Mouse (Mus musculus) embryonic facial prominence, embryonic 15.5 days (tissue): ENCODE data around the gene Anxa8. TPM values are rescaled to one million over a fixed set of nuclear protein-coding genes. Genes with fewer than 3 reads are reported as not detected.

Experiments used
- polyA plus RNA-seq: library from polyadenylated mRNA; unstranded; fragments of >200 nt; fragmentation: Nextera tagmentation; extraction: Ambion mirVana; gene quantifications from 2 replicates; pipeline ENCODE4 v1.2.1, GENCODE M21; 2015

Anxa8 gene
- polyA plus RNA-seq, 1 experiment from 2014 or later, result 86.4 TPM

Other genes with a start within 250 kb of the Anxa8 start
- gene Gdf10, start 162.4 kb upstream of the Anxa8 start, polyA plus RNA-seq, result 32.1 and 37.0 TPM in 2 replicates
- gene Gdf2, start 144.9 kb upstream of the Anxa8 start, polyA plus RNA-seq, result not detected in 2 replicates
- gene Rbp3, start 132.0 kb upstream of the Anxa8 start, polyA plus RNA-seq, result 0.04 TPM in 1 of 2 replicates, not detected in the other
- 0.32 and 0.33 TPM in 2 replicates for gene Zfp488, start 107.2 kb upstream of the Anxa8 start, polyA plus RNA-seq
- gene Gm30083, start 70.8 kb upstream of the Anxa8 start, polyA plus RNA-seq, result not detected in 2 replicates
- not detected in 2 replicates for gene Gm5460, start 69.2 kb upstream of the Anxa8 start, polyA plus RNA-seq
- gene Antxrl, start 33.3 kb upstream of the Anxa8 start, polyA plus RNA-seq, result not detected in 2 replicates
- gene A630023A22Rik, start 16.8 kb downstream of the Anxa8 start, polyA plus RNA-seq, result 0.41 TPM in 1 of 2 replicates, not detected in the other
- 0.22 and 0.35 TPM in 2 replicates for gene Npy4r, start 66.5 kb downstream of the Anxa8 start, polyA plus RNA-seq
- gene Gprin2, start 115.7 kb downstream of the Anxa8 start, polyA plus RNA-seq, result 1.8 and 2.0 TPM in 2 replicates
- gene Syt15, start 133.6 kb downstream of the Anxa8 start, polyA plus RNA-seq, result 1.2 TPM in 2 replicates
- 12.2 and 13.1 TPM in 2 replicates for gene Shld2, start 224.5 kb downstream of the Anxa8 start, polyA plus RNA-seq
- gene Glud1, start 224.7 kb downstream of the Anxa8 start, polyA plus RNA-seq, result 73.8 and 74.1 TPM in 2 replicates